Mouse (Mus musculus) R1 (cell line): Measurements from ENCODE around the gene Nectin2.

Experiments
- DNase-seq: peaks from one replicate; pipeline ENCODE4 v3.0.0-alpha.2; 2018; ENCODE audit warnings: low read depth, low spot score

Nectin2 gene

DNA sequence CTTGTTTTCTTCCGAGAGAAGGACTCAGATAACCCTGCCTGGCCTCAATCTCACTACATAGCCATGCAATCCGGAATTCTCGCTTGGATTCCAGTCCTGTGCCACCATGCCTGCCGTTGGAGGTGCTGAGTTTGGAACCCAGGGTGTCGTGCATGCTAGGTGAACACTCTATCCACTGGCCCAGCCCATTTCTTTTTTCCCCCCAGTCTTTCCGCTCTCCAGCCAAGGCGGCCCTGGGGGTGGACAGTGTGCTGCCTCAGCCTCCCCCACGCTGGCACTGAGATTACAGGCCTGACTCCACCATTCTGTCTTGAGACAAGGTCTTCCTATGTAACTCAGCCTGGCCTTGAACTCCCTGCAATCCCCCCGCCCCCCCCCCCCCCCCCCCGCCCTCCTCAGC, 4.3 kb downstream of the Nectin2 start:
- no peak for DNase-seq

DNA sequence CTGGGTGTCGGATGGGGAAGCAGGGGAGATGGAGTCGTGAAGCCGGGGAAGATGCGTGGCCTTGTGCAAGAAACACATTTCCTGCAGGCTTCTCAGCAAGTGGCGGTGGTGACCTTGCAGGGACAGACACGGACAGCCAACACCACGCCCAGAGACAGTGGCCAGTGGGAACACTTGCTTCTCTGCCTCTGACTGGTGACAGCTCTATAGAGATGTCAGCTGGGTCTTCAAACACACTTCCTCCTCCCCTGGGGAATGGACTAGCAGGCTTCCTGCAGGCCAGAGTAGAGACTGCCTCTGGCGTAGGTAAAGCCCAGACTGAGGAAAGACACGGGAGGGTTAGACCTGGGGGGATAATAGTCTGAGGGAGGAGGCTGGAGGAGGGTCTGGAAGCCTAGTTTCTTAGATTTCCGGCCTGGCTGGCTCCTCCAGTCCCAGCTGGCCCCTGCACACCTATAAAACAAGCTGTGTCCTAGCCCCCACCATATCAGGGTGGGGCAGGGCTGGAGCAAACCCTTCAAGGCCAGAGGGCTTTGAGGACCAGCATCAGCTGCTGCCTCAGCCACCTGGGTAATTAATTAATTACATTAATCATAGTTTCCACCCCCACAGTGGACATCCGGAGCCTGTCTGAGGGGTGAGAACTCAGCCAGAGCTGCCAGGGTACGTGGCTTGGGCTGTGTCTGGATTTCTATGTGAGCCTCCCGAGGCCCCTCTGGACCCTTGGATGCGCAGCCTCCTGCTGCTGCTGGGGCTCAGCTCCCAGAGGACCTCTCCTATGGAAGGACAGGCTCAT, 5.5 kb downstream of the Nectin2 start:
- peak; percentile 37 for DNase-seq

DNA sequence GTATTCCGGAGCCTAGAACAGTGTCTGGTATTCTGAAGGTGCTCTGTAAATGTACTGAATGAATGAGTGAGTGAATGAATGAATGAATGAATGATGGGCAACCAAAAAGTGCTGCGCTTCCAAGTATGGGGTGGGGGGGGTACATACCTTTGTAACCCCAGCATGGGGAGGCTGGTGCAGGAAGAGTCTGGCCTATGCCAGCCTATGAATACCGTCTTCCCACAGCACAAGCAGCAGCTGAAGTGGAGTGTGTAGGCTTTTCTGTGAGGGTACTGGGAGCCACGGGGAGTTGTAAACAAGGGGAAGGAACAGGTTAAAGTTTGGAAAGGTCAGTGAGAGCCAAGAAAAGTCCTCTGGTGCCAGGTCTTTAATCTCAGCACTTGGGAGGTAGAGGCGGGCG, 6.5 kb downstream of the Nectin2 start:
- no peak for DNase-seq

DNA sequence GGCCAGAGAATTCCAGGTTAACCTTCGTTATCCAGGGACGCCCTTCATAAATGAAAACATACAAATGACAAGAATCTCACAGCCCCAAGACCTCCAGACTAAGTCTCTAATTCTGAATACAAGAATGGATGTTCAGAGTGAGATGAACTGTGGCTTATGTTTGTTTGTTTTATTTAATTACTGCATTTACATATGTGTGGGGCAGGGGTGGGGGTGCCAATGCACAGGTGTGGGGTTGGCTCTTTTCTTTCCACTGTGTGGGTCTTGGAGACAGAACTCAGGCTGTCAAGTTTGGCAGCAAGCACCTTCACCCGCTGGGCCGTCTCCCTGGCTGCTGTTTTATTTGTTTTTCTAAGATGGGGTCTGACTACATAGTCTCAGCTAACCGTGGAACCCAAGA, 7.8 kb downstream of the Nectin2 start:
- DNase-seq: peak; percentile 72

DNA sequence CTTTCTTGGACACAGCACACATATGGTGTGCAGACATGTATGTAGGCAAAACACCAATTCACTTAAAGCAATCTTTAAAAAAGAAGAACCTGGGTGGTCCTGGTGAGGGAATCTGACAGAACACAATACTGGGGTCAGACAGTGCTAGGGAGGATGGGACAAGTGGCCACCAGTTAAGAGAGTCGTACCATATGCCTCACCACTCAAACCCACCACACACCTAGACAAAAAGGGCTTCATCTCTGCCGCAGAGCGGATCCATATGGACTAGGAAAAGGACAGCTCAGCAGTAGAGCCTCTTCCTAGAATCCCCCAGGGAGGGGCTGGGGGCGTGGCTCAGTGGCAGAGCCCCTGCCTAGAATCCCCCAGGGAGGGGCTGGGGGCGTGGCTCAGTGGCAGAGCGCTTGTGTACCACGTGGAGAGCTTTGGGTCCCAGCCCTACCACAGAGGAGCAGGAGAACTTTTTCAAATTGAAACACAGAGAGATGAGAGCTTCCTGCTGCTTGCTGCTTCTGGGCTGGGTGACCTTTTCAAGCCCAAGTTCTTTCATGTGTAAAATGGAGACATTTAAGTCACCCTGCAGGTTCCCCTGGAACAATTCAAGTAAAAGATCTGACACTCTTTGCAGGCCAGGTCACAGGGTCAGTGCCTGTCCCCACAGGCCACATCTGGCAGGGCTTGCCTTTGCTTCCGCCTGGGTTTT, 8.8 kb downstream of the Nectin2 start:
- peak; percentile 99 for DNase-seq

DNA sequence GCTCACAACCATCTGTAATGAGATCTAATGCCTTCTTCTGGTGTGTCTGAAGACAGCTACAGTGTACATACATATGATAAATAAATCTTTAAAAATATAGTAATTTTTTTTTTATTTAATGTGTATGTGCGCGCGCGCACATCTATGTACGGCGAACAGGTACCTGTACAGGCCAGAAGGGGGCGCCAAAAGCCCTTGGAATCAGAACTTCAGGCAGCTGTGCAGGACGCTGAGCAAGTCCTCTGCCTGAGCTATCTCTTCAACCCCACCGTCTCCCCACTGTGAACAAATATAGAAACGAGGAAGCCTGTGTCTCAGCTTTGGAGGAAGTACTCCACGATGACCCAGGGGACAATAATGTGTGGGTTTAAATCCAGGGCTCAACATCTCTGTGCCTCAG, 10.0 kb downstream of the Nectin2 start:
- peak; percentile 82 for DNase-seq

DNA sequence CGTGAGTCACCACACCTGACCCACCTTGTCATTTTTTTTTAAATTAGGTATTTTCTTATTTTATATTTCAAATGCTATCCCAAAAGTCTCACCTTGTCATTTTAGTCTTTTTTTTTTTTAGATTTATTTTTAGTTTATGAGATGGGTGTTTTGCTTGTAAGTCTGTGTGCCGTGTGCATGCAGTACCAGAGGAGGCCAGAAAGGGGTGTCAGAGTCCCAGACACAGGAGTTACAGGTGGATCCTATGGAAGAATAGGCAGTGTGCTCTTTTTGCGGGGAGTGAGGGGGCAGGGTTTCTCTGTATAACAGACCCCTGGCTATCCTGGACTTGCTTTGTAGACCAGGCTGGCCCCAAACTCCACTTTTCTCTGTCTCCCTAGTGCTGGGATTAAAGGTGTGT, 11.5 kb downstream of the Nectin2 start:
- peak; percentile 68 for DNase-seq

DNA sequence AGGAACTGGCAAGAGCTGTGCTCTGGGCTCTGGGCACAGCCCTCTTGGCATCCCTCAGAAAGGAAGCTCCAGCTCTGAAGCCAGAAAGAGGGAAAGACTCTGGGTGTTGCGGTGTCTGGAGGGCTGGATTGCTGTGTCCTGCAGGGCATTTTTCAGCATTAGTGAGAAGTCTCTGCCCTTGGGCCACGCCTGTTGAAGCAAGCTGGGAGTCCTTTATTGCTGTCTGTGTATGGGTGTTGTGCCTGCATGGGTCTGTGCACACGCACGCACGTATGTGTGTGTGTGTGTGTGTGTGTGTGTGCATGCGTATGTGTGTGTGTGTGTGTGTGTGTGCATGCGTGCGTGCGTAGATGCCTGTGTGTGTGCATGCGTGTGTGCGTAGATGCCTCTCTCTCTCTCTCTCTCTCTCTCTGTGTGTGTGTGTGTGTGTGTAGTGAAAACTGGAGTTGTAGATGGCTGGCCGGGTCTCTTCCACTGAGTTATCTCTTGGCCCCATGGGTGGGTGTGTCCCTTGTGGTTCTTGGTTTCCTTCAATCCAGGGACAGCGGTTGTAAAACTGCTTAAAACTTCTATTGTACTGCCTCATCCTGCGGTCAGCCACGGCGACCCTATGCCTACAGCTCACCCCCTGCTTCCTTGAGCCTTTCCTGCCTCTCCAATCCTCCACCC, 13.8 kb downstream of the Nectin2 start:
- DNase-seq: peak; percentile 26

DNA sequence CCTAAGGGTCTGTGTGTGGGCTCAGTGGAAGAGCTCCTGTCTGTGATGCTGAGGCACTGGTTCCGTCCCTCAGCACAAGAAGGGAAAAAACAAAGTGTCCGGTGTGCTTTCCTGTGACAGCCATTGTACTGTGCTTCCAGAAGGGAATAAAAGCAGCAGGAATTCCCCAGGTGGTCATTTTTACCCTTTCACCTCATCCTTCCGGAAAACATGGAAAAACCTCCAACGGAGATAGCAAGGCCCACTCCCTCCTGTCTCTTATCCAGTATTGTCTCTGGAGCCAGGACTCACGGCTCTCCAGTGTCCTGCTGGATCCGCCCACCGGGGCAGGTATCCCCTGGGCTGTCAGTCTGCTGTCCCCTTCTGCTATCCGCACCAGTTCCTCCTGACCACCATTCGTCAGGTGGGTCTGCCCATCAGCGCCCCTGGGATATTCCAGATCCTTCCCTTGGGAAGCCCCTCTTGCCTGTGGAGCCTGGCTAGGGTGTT, 16.1 kb downstream of the Nectin2 start:
- DNase-seq: peak; percentile 70

DNA sequence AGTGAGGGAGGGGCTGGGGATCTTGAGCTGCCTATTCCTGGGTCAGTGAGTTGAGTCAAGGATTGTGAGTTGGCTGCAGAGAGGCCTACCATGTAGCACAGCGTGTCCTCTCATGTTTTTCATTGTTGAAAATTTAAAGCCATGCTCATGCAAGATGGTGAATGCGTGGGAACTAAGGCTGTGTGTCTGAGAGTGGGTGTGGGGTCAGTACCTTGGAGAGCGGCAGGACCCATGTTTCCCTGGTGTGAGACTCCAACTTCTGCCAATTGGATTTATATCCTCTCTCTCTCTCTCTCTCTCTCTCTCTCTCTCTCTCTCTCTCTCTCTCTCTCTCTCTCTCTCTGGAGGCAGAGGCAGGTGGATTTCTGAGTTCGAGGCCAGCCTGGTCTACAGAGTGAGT, 23.7 kb downstream of the Nectin2 start:
- peak; percentile 37 for DNase-seq

DNA sequence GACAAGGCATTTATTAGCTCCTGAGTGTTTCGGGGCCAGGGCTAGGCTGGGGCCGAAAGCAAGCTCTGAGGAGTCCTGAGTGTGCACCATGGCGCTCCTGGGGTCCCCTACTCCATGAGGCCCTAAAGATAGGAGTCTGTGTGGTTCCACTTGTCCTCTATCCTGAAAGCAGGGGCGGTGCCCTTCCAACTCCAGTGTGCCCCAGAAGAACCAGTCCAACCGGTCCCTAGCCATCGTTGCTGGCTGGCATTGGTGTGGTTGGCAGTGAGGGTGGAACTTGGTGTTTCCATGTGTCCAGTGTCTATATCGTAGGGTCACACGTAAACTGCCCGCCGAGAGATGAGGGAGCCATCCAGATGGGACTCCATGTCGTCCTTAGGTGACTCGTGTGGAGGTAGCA, 26.1 kb downstream of the Nectin2 start:
- DNase-seq: no peak

DNA sequence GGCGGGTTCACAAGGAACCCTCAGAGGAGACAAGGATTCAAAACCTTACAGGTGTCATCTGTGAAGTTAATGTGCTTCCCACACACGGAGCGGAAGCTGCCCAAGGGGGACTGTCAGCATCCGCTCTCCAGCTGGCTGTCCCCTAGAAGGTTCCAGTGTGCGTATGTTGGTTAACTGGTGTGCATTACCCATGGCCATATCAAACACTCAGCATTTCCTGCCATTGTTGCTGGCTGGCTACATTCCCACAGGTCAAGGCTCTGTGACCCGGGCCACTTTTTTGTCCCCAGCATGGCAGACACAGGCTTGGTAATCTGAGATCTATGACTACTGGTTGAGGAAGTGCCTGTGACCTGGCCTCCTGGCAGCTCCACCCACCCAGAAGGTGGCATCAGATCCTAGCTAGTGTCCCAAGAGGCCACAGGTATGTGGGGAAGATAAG, 27.5 kb downstream of the Nectin2 start:
- no peak for DNase-seq

DNA sequence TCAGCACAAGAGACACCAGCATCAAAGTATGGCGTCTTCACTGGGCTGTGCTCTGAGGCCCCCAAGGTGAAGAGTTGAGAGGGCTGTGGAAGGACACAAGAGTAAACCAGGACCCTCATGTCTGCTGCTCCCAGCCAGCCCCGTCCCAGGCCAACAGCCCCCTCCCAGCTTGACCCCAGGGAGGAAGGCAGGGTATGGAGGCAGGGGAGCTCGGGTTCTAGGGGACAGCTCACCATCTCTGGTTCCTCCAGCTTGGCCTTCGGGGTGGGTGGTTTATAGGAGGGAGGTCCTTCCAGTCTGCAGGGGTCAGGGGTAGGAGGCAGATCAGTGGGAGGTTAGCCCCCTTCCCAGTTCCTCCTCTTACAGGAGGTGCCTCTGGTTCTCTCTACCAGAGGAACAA, 31.1 kb downstream of the Nectin2 start:
- no peak for DNase-seq

DNA sequence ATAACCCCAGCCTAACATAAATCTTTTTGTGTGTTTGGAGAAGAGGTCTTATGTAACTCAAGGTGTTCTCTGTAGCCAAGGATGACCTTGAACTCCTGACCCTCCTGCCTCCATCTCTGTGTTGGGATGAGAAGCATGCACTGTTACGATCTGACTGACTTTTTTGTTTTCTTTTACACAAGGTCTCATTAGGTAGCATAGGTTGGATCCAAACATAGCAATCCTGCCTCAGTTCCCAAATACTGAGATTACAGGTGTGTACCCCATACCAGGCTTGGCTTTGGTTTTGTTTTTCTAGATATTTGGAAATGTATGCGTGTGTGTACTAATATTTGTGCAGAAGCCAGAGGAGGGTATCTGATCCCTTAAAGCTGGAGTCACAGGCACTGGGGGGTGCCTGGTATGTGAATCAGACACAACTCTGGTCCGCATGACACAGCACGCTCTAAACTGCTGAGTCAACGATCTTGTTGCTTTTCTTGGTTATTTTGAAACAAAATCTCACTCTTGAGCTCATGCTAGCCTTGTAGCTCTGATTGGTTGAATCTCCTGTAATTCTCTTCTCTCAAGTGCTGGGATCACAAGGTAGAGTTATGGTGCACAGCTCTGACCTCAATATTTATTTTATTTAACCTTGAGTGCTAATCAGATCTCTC, 31.9 kb downstream of the Nectin2 start:
- DNase-seq: peak; percentile 64

DNA sequence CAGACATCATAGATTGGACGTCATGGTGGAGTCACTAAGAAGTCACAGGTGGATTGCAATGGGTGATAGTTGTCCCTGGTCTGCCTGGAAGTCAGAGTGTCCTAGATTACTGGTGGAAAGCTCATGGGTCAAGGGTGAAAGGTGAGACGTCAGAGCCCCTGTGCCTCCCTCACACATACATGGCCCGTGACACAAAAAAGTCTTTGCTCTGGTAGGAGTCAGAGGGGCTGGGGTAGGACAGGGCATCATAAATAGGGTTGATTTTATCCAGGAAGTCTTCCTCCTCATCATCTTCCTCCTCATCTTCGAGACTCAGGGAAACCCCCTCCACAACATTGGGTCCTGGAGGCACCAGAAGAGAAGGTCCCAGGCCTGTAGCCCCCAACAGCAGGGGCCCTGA, 32.9 kb downstream of the Nectin2 start:
- DNase-seq: no peak

DNA sequence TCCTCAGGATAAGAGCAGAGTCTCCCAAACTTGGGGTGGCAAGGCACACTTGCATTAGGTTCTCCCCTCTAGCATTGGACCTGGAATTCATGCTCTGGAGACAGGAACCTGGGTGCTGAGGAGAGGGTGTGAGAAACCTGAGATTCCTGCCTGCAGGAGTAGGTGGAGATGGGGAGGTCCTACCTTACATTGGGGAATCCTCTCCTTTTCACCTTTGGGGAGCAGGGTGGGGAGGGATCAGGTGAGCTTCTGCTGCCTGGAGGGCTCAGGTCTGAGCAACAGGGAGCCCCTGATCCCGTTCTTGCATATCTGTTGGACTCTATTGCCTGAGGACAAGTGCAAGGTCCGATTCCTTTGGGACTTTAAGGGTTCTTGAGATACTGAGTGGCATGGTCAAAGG, 33.5 kb downstream of the Nectin2 start:
- no peak for DNase-seq

DNA sequence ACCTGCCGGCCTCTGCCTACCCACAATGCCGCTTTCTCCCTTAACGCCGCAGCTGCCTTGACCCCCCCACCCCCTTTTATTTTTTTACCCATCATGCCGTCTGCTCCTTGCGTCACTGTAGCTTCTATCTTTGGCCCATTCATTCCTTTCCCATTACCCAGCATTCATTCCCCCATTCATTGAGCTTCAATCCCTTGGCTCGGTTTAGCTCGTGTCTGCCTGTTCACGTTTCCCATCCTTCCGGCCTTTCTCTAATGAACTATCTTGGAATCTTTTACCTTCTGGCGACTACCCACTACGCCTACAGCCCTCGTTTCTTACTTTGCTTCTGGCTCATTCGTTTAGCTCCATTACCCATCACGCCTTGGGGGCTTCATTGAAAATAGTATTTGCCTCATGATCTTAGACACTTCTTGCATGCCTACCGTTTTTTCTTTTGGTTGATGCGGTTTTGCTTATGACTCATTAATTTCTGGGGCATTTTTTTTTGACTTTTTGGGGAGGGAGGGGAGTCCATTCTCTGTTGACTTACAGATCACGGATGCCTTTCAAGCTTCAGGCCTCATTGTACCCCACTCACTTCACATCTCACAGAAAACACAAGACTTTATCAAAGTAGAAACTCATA, 34.1 kb downstream of the Nectin2 start:
- DNase-seq: no peak

DNA sequence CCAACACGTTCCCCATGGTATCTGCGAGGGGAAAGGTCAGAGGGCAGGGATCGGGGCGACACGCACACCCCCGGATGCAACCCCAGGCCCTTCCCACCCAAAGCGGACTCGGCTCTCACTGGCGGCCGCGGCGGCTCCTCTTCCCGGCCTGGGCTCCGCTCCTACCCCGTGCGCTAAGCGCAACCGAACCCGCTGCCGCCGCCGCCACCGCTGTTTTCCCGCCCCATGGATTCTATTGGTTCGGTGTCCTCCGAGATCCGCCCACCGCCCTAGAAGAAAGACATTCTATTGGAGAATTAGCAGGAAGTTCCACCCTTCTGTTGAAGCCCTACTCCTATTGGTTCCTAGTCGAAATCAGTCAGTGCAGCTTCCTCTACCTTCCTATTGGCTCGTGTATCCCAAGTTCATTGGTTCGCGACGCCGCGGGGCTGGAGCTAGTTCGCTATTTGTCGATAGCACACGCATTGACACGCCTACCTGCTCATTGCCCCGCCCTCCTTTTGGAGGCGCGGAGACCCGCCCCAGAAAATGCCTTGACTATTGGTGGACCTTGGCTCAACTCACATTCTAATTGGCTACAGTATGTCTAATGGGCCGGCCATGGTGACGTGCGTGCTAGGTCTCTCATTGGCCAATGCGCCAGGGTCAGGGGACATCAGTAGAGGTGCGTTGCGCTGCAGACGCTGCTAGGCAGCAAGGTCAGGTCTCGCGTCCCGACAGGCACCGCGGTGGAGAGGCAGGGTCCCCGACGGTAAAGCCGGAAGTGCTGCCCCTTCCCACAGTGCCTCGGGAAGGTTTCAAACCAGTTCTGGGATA, 34.8 kb downstream of the Nectin2 start, which contains the start of gene Tomm40:
TSS of gene Tomm40 (minus strand) at position 200 of the 816 bp plus-strand sequence.
- DNase-seq: peak; percentile 100

DNA sequence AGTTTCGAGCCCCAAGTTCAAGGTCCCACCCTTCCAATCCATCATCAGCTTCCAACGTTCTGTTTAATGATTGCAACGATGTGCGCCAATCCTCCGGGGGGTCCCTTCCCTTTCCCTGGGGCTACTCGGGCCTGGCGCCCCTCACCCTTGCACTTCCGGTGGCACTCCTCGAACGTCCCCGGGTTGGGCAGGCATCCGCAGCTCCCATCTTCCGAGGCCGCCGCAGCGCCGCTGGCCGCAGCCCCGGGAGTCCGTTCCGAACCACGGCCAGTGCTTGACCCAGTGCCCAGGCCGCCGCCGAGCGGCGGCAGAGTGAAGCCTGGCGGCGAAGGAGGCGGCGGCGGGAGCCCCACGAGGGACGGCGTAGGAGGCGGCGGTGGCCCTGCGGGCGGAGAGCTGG, 35.4 kb downstream of the Nectin2 start:
- peak; percentile 54 for DNase-seq

DNA sequence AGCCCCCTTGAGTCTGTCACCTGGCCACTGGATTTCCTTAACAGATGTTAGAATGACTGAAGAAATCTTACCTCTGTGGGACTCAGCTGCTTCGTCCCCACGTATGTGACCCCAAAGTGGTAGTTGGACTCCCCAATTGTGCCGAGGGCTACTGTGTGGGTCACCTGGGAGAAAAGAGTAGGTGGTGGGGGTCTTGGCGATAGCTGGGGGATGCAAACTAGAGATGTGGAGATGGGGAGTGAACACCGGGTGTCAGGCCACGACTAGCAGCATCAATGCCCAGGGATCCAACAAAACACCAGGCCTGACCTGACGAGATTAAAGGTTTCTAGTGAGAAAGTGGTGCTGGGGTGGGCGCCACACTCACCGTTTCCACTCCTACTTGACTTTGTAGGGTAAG, 36.7 kb downstream of the Nectin2 start:
- no peak for DNase-seq
